Mouse (Mus musculus): ENCODE measurements around the gene Gm37240.
A peak's percentile ranks its signal among the peaks of the same experiment; 100 is the strongest.

The Gm37240 gene

DNA sequence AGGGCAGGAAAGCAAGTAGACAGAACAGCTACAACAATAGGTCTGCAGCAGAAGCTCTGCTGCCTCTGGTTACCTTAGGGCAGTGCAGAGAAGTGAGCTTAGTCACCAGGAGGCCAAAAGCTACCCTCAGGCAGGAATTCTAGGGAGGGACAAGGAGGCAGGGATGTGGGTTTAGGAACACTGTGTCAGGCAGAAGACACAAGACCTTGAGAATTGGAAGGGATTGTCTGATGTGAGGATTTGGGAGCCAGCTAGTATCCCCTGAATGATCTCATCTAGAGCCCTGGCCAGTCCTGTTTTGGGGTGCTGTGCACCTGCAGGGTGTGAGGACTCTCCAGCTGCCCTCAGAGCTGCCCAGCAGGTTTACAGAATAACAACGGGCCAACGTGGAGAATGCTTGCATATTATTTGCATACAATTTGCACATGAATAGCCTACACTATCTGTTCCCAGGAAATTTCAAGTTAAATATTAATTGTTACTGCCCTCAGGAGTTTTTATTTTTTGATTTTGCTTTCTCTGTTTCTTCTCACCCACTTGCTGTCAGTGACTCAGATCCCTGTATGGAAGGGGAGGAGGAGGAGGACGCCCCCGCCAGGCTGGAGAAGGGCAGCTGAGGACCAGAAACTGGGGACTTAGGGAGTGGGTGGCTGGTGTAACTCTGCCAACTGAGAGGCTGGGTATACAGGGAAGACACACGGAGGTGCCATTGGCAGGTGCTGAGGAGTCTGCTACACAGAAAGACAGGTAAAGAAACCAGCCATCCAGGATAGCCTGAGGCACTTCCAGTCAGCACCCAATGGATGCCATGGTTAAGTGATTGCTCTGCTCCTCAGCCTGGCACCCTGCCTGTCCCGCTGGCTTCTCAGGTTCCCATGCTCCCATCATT, 862.3 kb downstream of the Gm37240 start:
- DNase-seq (ENCODE audit: low read depth): no peak

DNA sequence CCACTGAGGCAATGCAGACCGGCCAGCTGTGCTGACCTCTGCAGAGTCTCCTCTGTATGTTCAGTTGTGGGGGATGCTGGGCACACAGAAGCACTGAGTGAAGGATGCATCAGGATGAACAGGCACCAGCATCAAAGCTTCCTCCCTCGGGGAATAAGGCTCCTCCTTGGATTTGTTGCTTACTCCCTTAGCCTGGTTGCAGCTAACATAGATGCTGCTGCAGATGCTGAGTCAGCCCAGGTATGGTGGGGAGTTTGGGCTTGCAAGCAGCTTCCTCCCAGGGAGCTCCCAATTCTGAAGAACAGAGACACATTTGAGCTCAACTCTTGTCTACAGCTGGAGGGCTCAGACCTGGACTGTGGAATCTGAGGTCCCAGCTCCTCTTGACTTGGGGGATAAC, 863.1 kb downstream of the Gm37240 start:
- no peak for DNase-seq (ENCODE audit: low read depth)

DNA sequence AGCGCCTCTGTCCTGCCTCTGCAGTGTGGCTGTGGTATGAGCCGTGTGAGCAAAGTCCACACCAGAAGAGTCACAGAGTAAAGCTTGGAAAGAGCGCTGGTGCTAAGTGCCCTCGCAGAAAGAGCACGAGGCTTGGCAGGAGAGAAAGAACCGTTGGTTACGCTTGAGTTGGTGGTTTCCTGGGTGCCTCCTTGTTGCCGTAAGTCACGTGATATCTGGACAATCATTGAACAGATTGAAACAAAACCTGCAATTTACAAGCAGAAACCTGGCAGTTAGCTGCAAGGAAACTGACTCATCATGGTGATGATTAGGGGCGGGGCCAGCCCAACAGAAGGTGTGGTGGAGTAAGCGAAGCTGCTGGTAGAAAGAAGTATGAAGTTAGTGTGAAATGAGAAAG, 864.5 kb downstream of the Gm37240 start:
- no peak for DNase-seq (ENCODE audit: low read depth)

DNA sequence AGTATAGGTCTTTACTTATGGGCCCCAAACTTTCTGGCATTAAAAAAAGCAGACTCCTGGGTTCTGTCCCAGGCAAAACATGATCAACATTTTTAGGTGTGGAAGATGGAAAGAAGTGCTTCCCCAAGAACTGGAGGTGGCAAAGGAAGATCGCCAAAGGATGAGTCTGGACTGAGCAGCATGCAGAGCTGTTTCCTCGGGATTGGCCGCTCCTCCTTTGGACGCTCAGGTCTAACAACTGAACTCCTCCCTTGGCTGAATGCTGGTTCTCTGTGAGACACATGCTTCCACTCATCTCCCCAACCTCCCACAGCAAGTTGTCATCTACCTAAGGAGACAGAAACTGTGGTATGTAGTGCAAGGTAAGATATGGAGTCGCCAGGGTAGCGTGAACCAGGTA, 865.5 kb downstream of the Gm37240 start:
- no peak for DNase-seq (ENCODE audit: low read depth)

DNA sequence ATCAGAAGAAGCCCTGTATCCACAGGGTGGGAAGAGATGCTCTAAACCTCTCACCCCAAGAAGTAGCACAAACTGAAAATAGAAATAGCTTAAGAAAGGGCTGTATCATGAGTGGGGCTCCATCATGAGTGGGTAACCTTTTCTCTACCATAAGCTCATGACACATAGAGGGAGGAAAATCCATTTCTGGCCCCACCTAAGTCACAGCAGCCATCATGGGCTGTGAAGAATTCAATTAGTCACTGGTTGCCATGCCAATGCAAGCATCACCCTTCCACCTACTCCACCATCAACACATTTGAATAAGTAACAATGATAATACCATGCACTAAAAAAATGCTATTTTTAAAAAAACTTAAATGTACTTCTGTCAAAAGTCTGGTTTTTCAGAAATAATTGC, 867.2 kb downstream of the Gm37240 start:
- no peak for DNase-seq (ENCODE audit: low read depth)

DNA sequence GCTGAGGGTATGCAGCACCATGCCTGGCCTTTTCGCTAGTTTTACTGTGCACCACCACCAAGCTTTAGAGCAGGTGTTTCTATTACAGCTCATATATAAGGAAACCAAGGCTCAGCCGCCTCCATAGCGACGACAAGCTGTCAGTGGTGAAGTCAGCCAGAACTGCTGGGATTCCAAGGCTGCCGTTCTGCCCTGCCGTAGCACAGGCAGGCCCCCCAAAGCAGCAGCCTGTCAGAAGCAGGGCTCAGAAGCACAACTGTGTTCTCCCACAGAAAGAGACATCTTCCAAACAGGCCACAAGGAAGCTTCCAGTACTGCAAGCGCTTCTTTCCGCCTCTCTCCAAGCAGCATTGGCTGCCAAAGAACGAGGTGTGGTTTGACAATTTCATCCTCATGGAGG, 871.7 kb downstream of the Gm37240 start:
- no peak for DNase-seq (ENCODE audit: low read depth)

DNA sequence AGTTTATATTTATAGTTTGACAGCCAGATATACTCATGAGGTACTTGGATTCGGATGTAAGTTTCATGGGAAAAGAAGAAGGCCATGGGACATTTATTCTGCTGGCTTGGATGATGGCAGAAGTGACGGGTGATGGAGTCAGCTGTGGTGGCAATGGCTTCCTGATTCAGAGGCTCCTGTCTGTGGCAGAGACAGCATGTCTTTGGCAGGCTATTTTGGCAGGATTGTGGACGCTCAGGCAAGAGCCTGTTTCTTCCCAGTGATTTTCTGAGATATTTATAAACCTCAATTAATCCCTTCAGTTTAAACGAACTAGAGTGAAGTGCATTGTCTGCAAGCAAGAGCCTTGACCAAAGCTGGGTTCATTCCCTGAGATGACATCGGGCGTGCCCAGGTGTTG, 874.4 kb downstream of the Gm37240 start:
- DNase-seq (ENCODE audit: low read depth): no peak

DNA sequence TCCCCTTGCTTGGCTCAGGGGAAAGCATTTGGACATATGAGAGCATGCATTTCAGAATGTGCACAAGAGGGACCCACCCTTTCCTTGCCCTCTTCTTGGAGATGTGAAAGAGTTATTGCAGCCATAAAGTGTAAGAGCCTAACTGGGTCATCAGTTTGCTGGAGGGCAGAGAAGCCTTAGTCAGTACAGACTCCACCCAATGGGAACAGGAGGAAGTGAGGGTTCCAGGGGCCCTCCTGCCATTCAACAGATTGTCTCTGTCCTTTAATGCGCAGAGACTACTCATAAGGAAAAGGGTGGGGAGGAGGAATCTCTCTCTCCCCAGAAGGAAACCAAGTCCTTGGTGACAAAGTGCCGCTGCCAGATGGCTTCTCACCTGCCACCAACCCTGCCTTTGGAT, 882.1 kb downstream of the Gm37240 start:
- no peak for DNase-seq (ENCODE audit: low read depth)

DNA sequence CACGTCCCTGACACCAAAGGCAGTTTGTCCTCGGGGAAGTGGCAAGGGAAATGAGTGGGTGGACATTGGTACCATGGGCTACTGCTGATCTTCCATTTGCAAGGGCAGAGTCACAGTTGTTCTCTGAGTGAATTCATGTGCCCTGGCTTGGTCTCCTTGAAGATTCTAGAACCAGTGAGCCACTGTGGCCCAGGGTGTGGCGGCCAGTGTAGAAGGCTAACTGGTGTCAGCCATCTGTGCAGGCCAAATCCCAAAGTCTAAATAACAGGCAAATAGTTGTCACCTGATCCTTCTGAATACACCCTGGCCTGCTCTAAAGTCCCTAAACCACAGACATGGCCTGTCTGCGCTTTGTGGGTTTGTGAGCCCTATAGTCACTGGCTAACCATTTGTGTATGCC, 898.4 kb downstream of the Gm37240 start:
- no peak for DNase-seq (ENCODE audit: low read depth)

DNA sequence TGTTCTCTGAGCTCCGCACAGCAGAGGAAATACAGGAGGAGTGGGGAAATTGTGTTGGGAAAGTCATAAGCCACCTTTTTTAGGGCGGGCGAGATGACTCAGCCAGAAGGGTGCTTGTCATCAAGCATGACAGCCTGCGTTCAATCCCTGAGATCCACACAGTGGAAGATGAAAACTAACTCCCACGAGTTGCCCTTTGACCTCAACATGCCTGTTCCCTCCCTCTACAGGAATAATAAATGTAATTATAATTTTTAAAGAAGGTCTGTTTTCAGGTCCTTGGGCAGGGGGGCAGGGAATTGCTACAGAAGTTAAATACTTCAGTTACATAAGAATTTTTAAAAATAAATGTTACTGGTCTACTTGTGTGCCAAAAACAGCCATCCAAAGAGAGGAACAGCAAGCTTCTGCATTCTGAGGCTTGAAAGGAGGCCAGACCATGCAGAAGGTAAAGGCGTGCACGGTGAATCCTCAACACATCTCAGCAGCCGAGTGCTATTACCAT, 902.1 kb downstream of the Gm37240 start:
- no peak for DNase-seq (ENCODE audit: low read depth)

DNA sequence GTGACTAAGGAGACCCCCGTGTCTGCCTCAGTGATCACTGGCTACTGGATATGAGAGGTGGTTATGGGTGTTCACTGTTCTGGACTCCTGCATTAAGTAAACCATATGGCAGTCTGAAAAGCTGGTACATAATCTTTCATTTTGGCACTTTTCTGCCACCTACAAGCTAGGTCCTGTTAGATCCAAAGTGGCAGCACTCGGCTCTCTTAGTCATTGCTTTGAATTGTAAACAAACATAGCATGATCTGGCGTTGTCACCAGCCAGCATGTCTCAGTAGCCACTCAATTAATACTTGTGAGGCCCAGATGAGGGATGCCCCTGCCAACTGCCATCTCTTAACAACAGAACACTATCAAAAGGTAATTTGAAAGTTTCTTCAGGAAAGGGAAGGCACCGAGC, 904.6 kb downstream of the Gm37240 start:
- no peak for DNase-seq (ENCODE audit: low read depth)

DNA sequence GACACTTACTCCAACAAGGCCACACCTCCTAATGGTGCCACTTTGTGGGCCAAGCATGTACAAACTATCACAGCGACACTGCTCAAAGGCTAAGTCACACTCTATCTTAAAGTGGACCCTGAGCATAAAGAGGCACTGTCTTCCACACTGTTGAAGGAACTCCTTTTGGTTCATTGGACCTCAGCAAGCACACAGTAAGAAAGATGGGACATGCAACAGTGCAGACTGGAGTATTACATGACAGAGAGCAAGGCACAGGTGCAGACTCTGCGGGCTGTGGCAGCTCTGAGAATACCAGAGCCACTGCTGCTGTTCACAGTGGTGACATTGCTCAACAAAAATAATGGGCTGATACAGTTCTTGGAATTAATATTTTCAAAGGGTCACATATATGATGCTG, 907.2 kb downstream of the Gm37240 start:
- DNase-seq (ENCODE audit: low read depth): no peak

DNA sequence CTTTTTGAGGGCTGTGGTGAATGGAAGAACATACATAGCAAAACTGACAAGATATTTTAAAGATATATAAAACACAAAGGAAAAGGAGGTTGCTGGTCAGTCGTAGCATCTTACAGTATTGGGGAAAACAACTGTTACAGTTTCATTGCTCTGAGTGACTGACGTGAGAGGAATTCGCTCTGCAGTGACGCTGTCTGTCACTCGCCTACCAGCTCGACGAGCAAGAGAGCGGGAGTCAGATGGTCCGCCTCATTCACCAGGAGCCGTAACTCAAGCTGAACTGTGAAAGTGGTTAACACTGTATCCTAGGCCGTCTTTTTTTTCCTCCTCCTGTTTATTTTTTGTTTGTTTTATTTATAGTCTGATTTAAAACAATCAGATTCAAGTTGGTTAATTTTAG, 908.6 kb downstream of the Gm37240 start:
- DNase-seq (ENCODE audit: low read depth): no peak

DNA sequence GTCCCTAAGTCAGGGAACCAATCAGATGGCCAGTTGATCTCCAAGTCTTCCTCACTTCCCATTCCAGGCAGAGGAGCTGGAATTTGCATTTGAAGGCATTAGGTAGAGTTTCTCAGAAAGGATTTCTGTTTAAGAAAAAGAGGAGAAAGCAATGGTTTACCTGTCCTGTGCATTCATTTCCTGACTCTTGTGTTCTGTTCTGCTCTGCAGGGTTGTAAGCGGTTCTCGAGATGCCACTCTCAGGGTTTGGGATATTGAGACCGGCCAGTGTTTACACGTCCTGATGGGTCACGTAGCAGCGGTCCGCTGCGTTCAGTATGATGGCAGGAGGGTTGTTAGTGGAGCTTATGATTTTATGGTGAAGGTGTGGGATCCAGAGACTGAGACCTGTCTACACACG, 913.1 kb downstream of the Gm37240 start:
- no peak for DNase-seq (ENCODE audit: low read depth)

DNA sequence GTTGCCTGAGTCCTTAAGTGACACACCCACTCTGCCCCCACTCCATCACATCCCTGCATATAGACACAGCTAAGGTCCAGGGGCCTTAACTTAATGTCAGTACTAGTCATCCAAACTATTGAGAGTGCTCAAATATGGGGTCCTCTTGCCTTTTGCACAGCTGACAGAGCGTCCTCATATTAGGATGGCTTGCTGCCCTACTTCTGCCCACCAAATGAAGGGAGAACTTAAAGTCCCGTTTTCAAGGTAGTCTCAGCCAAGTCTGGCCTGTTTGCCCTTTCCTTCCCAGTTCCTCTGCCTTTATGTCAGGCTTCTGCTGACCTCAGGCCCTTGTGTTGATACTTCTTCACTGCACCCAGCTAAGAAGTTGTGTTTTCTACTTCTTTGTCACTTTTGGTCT, 914.4 kb downstream of the Gm37240 start:
- DNase-seq (ENCODE audit: low read depth): no peak

DNA sequence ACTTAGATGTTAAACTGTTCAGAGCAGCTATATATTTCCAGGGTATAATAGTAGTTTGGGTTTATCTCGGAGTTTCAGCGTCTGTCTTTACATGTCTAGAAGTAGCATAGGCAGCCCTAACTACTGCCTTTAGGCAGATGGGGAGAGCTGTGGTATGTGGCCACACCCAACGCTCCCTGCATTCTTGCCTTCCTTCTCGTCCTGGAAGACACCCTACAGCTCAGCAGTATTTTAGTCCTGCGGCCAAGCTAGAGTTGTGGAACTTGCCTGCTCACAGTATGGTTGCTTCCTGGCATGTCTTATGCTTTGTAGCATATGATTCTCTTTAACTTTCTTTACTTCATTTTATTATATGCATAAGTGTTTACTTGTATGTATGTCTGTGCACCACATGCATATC, 915.8 kb downstream of the Gm37240 start:
- DNase-seq (ENCODE audit: low read depth): no peak

DNA sequence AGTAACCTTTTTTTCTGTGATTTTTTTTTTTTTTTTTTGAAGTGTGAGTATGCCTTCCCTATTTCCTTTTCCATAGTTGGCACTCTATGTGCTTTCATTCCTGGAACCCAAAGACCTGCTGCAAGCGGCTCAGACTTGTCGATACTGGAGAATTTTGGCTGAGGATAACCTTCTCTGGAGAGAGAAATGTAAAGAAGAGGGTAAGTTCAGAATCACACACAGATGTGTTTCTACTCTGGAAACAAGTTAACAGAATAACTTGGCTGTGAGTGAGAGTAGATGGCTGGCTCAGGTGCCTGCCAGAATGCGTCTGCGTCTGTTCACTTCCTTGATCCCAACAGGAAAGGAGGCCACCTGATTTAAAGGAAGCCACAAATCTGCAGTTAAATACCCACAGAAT, 920.0 kb downstream of the Gm37240 start:
- no peak for DNase-seq (ENCODE audit: low read depth)

DNA sequence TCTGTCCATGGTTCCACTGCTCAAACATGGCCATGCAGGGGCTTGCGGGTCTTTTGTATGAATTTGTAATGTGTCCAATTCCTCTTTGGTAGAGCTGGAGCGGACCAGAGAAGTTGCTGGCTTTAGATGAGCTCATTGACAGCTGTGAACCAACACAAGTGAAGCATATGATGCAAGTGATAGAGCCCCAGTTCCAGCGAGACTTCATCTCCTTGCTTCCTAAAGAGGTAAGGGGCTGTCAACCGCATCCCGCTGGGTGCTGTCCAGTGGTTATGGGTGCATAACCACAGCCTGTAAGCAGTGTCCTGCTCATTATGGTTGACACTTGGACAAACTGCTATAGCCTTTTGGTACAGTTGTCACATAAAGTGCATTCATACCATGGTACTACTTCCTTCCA, 922.2 kb downstream of the Gm37240 start:
- no peak for DNase-seq (ENCODE audit: low read depth)

DNA sequence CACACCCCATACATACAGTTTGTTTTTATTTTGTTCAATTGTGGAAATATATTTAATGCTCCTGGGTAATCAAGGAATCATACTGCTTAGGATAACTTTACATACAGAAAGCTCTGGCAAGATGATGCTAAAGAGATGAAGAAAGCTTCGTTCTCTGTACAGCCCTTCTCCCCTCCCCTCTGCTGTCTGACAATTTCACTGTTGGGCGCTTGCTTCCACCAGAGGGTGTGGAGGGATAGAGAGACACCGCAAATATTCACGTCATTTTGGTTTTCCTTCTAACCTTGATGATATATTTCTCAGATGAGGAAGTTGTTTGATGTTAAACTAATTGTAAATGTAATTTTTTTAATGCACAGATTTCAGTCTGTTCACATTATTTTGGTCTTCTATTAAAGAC, 931.5 kb downstream of the Gm37240 start:
- DNase-seq (ENCODE audit: low read depth): no peak

DNA sequence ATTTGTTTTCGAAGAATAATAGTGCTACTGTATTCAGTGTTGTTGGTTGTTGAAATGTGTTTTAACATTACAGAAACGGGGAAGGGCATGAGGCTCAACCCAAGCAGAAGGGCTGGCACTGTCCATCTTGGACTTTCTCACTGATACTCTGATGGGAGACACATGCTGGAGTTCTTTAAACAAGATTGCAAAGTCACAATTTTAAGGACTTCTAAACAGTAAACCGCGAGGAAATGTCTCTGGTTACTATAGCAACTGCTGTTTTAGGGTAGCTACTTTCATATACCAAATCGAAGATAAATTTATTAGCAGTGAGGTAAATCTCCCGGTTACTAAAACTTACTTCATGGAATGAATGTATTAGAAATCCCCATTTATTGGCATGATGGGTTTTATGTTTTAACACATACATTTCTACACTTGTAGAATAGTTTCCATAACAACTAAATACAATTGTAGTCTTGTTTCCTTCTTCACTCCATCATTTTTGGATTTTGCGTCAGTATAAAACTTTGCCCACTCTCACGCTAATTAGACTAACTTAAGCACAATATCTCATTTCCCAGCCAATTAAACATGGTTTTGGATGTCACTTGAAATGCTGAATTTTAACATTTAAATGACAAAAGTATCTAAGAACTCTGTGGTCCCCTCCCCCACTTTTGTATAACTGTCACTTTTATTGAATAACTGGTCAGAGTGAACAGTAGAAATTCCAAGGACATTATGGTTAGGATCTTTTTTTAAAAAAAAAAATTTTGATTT, 932.1 kb downstream of the Gm37240 start:
- no peak for DNase-seq (ENCODE audit: low read depth)

DNA sequence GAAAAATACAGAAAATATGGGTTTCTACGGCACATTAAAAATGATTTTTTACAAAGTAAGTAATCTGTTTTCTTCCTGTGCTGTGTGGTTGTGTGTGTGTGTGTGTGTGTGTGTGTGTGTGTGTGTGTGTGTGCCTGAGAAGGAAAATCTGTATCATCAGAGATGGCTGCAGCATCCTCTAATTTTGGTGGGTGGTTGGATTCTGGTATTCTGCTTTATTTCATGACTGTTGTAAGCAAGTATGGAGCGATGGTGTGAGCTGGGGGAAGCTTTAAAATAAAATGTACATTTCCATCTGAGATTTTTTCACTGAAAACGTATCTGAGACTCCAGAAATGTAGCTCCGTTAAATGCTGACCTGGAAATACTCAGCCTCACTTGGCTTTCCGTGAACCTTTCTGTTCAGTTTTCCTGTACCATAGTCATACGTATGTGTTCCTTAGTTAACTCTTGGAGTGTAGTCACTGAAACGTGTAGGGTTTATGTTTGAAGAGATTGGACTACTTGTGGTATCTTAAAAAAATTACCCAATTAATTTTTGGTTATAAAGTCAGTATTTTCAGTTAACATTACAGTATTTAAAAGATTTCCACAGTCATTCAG, 934.6 kb downstream of the Gm37240 start:
- no peak for DNase-seq (ENCODE audit: low read depth)

DNA sequence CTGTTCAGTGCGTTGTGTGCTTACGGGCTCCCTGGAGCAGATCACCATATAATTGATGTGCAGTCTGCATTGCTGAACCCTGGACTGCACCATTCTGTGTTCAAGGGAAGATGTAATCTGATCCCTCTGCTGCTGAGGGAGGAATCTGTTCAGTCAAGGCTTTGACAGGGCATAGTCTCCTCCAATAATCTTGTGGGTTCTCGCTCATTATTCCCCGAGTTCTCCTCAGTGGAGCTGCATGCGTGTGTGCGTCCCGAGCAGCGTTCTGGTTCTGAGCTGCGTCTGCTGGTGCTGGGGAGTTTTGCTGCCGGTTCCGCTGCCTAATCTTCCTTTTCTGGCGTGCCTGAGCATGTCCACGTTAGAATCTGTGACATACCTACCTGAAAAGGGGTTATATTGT, 935.2 kb downstream of the Gm37240 start:
- DNase-seq (ENCODE audit: low read depth): peak; percentile 50

DNA sequence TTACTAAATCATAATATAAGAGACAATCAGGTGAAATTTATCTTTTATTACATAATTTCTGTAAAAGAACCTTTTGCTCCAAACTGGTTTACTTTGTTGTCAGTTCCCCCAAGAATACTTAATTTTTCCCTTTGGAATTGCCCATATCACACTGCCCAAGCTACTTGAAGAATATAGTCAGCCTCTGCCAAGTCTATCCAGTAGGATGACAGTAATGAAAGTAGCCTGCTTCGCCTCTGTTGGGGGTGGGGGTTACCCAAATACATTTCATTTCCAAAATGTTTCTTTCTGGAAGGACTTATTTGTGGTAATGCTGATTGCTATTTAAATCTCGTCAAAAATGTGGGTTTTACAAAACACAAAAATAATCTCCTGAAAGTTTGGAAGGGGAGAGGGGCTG, 935.6 kb downstream of the Gm37240 start:
- DNase-seq (ENCODE audit: low read depth): no peak

All from fibroblast of lung, adult 2 months (primary cell).